Mouse (Mus musculus) heart, embryonic 12.5 days (tissue): ENCODE results near the gene Tut1. TPM values are rescaled to one million over a fixed set of nuclear protein-coding genes. Genes with fewer than 3 reads are reported as not detected.
"Not testable (repeated sequence)": the region's sequence is repeated elsewhere in the genome, so short reads cannot be mapped to it uniquely, and the experiment has no call there.

Source experiments
- ATAC-seq: fragments of 200-750 bp; cut with Nextera tagmentation; 2 replicates; pipeline ENCODE4 v1.8.0; 2017; ENCODE audit warnings: moderate TSS enrichment, moderate library complexity; ENCODE audit not compliant: insufficient number of reproducible peaks, low FRiP score
- H3K27ac ChIP-seq: fragments of 300-500 bp; sonication (generic); 2 replicates; pipeline ENCODE4 v1.5.1; 2016; ENCODE audit warnings: mild to moderate bottlenecking, moderate library complexity; ENCODE audit not compliant: poor library complexity, severe bottlenecking
- H3K27me3 ChIP-seq: fragments of 300-500 bp; sonication (generic); replicated peaks from 2 replicates; pipeline ENCODE4 v1.6.1; 2016; ENCODE audit warnings: mild to moderate bottlenecking, moderate library complexity
- H3K36me3 ChIP-seq: fragments of 300-500 bp; sonication (generic); 2 replicates; pipeline ENCODE4 v1.6.1; 2016; ENCODE audit warnings: mild to moderate bottlenecking, moderate library complexity
- H3K4me1 ChIP-seq: fragments of 300-500 bp; sonication (generic); replicated peaks from 2 replicates; pipeline ENCODE4 v1.6.1; 2016; ENCODE audit warnings: mild to moderate bottlenecking
- H3K4me2 ChIP-seq: fragments of 300-500 bp; sonication (generic); 2 replicates; pipeline ENCODE4 v1.6.1; 2016; ENCODE audit warnings: mild to moderate bottlenecking, moderate library complexity
- H3K4me3 ChIP-seq: fragments of 300-500 bp; sonication (generic); 2 replicates; pipeline ENCODE4 v1.5.1; 2016; ENCODE audit warnings: mild to moderate bottlenecking
- H3K9ac ChIP-seq: fragments of 300-500 bp; sonication (generic); 2 replicates; pipeline ENCODE4 v1.6.1; 2016; ENCODE audit warnings: mild to moderate bottlenecking, moderate library complexity
- H3K9me3 ChIP-seq: fragments of 300-500 bp; sonication (generic); replicated peaks from 2 replicates; pipeline ENCODE4 v1.6.1; 2016; ENCODE audit warnings: mild to moderate bottlenecking, moderate library complexity
- WGBS: fragments of 180-500 bp; shearing (Covaris S2); methylation state at CpG from one replicate; pipeline ENCODE4 v1.1.7; 2016; 5-methylcytosine and 5-hydroxymethylcytosine counted together
- polyA plus RNA-seq: library from polyadenylated mRNA; unstranded; fragments of >200 nt; fragmentation: Nextera tagmentation; extraction: Ambion mirVana; gene quantifications from 2 replicates; pipeline ENCODE4 v1.2.1, GENCODE M21; 2016

Gene Tut1
- polyA plus RNA-seq, 1 experiment from 2014 or later = 17.1 TPM

- Histone ChIP-seq H3K4me3 (peak overlapping the region; percentile 90), H3K27me3 (no peaks in the 10 kb centered on the region), H3K9ac (peak overlapping the region; percentile 97), H3K27ac (peak overlapping the region; percentile 95), H3K36me3 (no peaks in the 10 kb centered on the region), H3K9me3 (no peaks in the 10 kb centered on the region), H3K4me1 (peaks cover 80% of the 10 kb centered on the region), H3K4me2 (peak overlapping the region; percentile 71)
- ATAC-seq = no peak
- 66% methylated on average over 13 of the region's 13 CpGs for WGBS
These were observed 38.5 kb downstream of the Tut1 start for GRCm38 (mm10) chr19:8991871-8992735.

GRCm38 (mm10) chr19:8992769-8993624 lies 39.4 kb downstream of the Tut1 start:
- Histone ChIP-seq H3K27ac (peak overlapping the region; percentile 95), H3K9me3 (no peaks in the 10 kb centered on the region), H3K4me2 (peak overlapping the region; percentile 71), H3K27me3 (no peaks in the 10 kb centered on the region), H3K4me3 (0 out of 2 replicates have a peak overlapping the region, but pooled peaks have one; percentile 90), H3K4me1 (peaks cover 80% of the 10 kb centered on the region), H3K36me3 (no peaks in the 10 kb centered on the region), H3K9ac (peak overlapping the region; percentile 97)
- ATAC-seq = peak; percentile 29
- WGBS = 33% methylated on average over 12 of the region's 12 CpGs

- no peak for ATAC-seq
- Histone ChIP-seq H3K4me3 (no peak overlapping the region), H3K4me2 (peak overlapping the region; percentile 71), H3K27ac (peak overlapping the region; percentile 95), H3K9me3 (no peaks in the 10 kb centered on the region), H3K4me1 (peaks cover 80% of the 10 kb centered on the region), H3K27me3 (no peaks in the 10 kb centered on the region), H3K36me3 (no peaks in the 10 kb centered on the region), H3K9ac (no peak overlapping the region; the same call in 1 of the 2 replicates)
- WGBS = 74% methylated on average over 2 of the region's 2 CpGs
These were observed 39.9 kb downstream of the Tut1 start for GRCm38 (mm10) chr19:8993625-8993912.

- Histone ChIP-seq H3K4me2 (no peak overlapping the region), H3K27ac (no peak overlapping the region), H3K4me1 (peaks cover 80% of the 10 kb centered on the region), H3K27me3 (no peaks in the 10 kb centered on the region), H3K36me3 (peaks cover 7% of the 10 kb centered on the region), H3K9ac (no peak overlapping the region), H3K4me3 (no peak overlapping the region), H3K9me3 (no peaks in the 10 kb centered on the region)
- ATAC-seq = no peak
- 75% methylated on average over 10 of the region's 10 CpGs for WGBS
These were observed 41.4 kb downstream of the Tut1 start for GRCm38 (mm10) chr19:8994813-8995607.

- Histone ChIP-seq H3K9ac (no peak overlapping the region), H3K9me3 (no peaks in the 10 kb centered on the region), H3K4me2 (no peak overlapping the region), H3K27me3 (no peaks in the 10 kb centered on the region), H3K27ac (no peak overlapping the region), H3K4me1 (peaks cover 69% of the 10 kb centered on the region), H3K4me3 (no peak overlapping the region), H3K36me3 (peaks cover 23% of the 10 kb centered on the region)
- 92% methylated on average over 6 of the region's 6 CpGs for WGBS
- ATAC-seq = no peak
These were observed 43.0 kb downstream of the Tut1 start for GRCm38 (mm10) chr19:8996601-8997000.

- H3K4me3 ChIP-seq = no peak overlapping the region
- H3K9me3 ChIP-seq = no peaks in the 10 kb centered on the region
- H3K4me2 ChIP-seq = peak overlapping the region; percentile 27
- peaks cover 32% of the 10 kb centered on the region for H3K36me3 ChIP-seq
- no peaks in the 10 kb centered on the region for H3K27me3 ChIP-seq
- peak; percentile 86 for ATAC-seq
- H3K9ac ChIP-seq = peak overlapping the region; percentile 13; the same call in 1 of the 2 replicates
- H3K27ac ChIP-seq = peak overlapping the region; percentile 71
- WGBS = 41% methylated on average over 4 of the region's 4 CpGs
- peaks cover 59% of the 10 kb centered on the region for H3K4me1 ChIP-seq
These were observed 43.9 kb downstream of the Tut1 start for GRCm38 (mm10) chr19:8997546-8997945.

- peaks cover 49% of the 10 kb centered on the region for H3K4me1 ChIP-seq
- H3K27ac ChIP-seq = no peak overlapping the region
These were observed 44.9 kb downstream of the Tut1 start for GRCm38 (mm10) chr19:8998546-8998945.

GRCm38 (mm10) chr19:8999223-8999622 lies 45.6 kb downstream of the Tut1 start:
- Histone ChIP-seq H3K9me3 (no peaks in the 10 kb centered on the region), H3K4me1 (peaks cover 47% of the 10 kb centered on the region), H3K4me3 (no peak overlapping the region), H3K4me2 (no peak overlapping the region), H3K36me3 (peaks cover 49% of the 10 kb centered on the region), H3K9ac (no peak overlapping the region), H3K27me3 (no peaks in the 10 kb centered on the region), H3K27ac (no peak overlapping the region)
- 85% methylated on average over 4 of the region's 4 CpGs for WGBS
- ATAC-seq = no peak

More at GRCm38 (mm10) chr19:8998546-8998945, 44.9 kb downstream of the Tut1 start:
- Histone ChIP-seq H3K4me2 (no peak overlapping the region), H3K36me3 (peaks cover 42% of the 10 kb centered on the region), H3K27me3 (no peaks in the 10 kb centered on the region), H3K9me3 (no peaks in the 10 kb centered on the region), H3K4me3 (no peak overlapping the region), H3K9ac (no peak overlapping the region)
- no peak for ATAC-seq
- WGBS = 88% methylated on average over 6 of the region's 6 CpGs

GRCm38 (mm10) chr19:9006915-9007314 lies 53.3 kb downstream of the Tut1 start:
- H3K9me3 ChIP-seq, H3K27ac ChIP-seq, H3K4me3 ChIP-seq, ATAC-seq, H3K27me3 ChIP-seq, H3K4me1 ChIP-seq, H3K4me2 ChIP-seq, H3K9ac ChIP-seq: not testable (repeated sequence)
- WGBS = 87% methylated on average over 2 of the region's 2 CpGs
- peaks cover 73% of the 10 kb centered on the region for H3K36me3 ChIP-seq
